Mouse (Mus musculus): Measurements from ENCODE around the gene Gpr146. TPM values are rescaled to one million over a fixed set of nuclear protein-coding genes. Genes with fewer than 3 reads are reported as not detected.

The Gpr146 gene
- polyA plus RNA-seq, 1 experiment from 2014 or later, result 6.6 TPM

DNA sequence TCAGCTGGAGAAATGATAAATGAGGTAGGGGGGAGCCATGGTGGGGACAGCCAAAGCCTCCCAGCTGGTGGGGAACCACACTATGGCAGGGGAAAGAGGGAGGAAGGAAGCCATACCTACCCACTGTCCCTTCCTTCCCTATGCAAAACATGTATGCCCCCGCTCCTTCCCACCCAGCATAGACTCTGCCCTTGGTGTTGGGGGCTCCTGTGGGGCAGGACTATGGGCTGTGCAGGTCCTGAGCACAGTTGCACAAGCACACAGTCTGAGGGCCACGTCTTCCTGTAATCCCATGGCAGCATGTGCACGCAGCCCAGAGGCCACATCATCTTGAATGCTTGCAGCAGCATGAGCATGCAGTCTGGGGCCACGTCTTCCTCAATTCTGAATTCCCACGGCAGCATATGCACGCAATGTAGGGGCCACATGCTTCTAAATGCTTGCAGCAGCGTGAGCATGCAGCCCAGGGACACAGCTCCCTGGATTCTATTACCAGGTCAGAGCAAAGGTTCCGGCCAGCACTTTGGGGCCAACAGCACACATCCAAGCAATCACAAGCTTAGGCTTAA, 26.3 kb downstream of the Gpr146 start:
- WGBS, result 80% methylated on average over 8 of the region's 8 CpGs
- no peak overlapping the region for H3K27ac ChIP-seq (ENCODE audit: low read length)
- H3K4me1 ChIP-seq (replicated peaks; ENCODE audit: control insufficient read depth, insufficient read depth, low read length), result no peaks in the 10 kb centered on the region
- H3K4me2 ChIP-seq (ENCODE audit: low read depth, low read length), result no peak overlapping the region
- ATAC-seq (ENCODE audit: low read depth), result no peak
- no peak overlapping the region for H3K4me3 ChIP-seq (ENCODE audit: low read length)
- no peaks in the 10 kb centered on the region for H3K27me3 ChIP-seq (ENCODE audit: control insufficient read depth, insufficient read depth, low read depth, low read length)
- H3K9me3 ChIP-seq (ENCODE audit: control insufficient read depth, low read length), result no peaks in the 10 kb centered on the region
- H3K9ac ChIP-seq (ENCODE audit: low read length), result no peak overlapping the region
- no peaks in the 10 kb centered on the region for H3K36me3 ChIP-seq (ENCODE audit: control insufficient read depth, insufficient read depth, low read length)

DNA sequence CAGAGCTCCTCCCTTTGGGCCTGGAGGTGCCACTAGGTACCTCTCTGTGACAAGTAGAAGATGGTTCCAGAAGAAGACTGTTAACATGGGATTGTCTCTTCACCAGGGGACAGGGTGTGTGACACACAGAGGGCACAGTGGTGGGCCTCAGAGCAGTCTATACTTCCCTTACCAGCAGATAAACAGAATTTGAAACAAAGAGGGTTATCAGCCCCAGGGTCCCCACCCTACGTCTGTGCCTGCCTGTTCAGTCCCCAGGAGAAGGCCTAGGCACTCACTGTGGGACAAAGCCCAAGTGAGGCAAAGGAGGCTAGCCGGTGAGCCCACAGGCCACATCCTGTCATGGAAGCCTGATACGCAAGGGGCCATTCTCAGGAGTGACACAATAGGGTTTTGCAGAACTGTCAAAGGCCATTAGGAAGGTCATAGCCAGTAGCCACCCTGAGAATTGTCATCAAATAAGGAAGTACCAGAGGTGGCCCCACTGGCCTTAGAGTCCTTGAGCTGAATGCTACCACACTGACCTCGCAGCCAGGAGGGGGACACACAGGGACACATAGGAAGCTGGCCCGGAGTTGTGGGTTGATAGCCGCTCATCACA, 27.4 kb downstream of the Gpr146 start, which contains the start of gene C130050O18Rik:
Gene C130050O18Rik (plus strand): TSS at position 480 of the 601 bp plus-strand sequence.
- H3K9ac ChIP-seq (ENCODE audit: low read length), result no peak within 1 kb of the TSS
- no peak for ATAC-seq (ENCODE audit: low read depth)
- no peaks in the 10 kb centered on the region for H3K27me3 ChIP-seq (ENCODE audit: control insufficient read depth, insufficient read depth, low read depth, low read length)
- no peak within 1 kb of the TSS for H3K27ac ChIP-seq (ENCODE audit: low read length)
- no peak within 1 kb of the TSS for H3K4me3 ChIP-seq (ENCODE audit: low read length)
- no peak within 1 kb of the TSS for H3K4me2 ChIP-seq (ENCODE audit: low read depth, low read length)
- no peaks in the 10 kb centered on the region; the same call in 1 of the 2 replicates for H3K4me1 ChIP-seq (replicated peaks; ENCODE audit: control insufficient read depth, insufficient read depth, low read length)
- H3K36me3 ChIP-seq (ENCODE audit: control insufficient read depth, insufficient read depth, low read length), result no peaks in the 10 kb centered on the region
- WGBS, result 75% methylated on average over 6 of the region's 6 CpGs
- H3K9me3 ChIP-seq (ENCODE audit: control insufficient read depth, low read length), result no peaks in the 10 kb centered on the region

DNA sequence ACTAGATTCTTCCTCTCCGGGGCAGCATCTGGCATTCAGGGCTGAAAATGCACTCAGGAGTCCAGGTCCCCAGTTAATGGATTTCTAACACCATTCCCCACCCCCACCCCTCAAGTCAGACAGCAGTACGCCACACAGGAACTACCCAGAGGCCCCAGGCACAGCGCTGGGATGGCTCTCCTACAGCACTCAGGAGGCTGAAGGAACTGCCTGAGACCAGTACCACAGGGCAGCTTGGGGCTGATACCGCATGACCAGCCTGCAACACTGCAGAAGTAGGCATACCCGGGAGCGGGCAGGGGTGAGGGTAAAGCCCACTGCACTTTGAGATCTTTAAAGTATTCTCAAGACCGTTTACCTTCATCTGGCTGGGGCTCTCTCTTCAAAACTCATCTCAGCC, 28.0 kb downstream of the Gpr146 start:
- Histone ChIP-seq H3K36me3 (ENCODE audit: control insufficient read depth, insufficient read depth, low read length) (no peaks in the 10 kb centered on the region), H3K27ac (ENCODE audit: low read length) (no peak overlapping the region), H3K9me3 (ENCODE audit: control insufficient read depth, low read length) (no peaks in the 10 kb centered on the region), H3K4me2 (ENCODE audit: low read depth, low read length) (no peak overlapping the region), H3K4me3 (ENCODE audit: low read length) (no peak overlapping the region), H3K9ac (ENCODE audit: low read length) (no peak overlapping the region), H3K4me1 (replicated peaks; ENCODE audit: control insufficient read depth, insufficient read depth, low read length) (no peaks in the 10 kb centered on the region; the same call in 1 of the 2 replicates), H3K27me3 (ENCODE audit: control insufficient read depth, insufficient read depth, low read depth, low read length) (no peaks in the 10 kb centered on the region)
- no peak for ATAC-seq (ENCODE audit: low read depth)
- WGBS, result 70% methylated on average over 7 of the region's 7 CpGs

GRCm38 (mm10) chr5:139405953-139406352, 28.5 kb downstream of the Gpr146 start:
- 56% methylated on average over 3 of the region's 3 CpGs for WGBS
- no peak for ATAC-seq (ENCODE audit: low read depth)
- no peaks in the 10 kb centered on the region for H3K27me3 ChIP-seq (ENCODE audit: control insufficient read depth, insufficient read depth, low read depth, low read length)
- no peak overlapping the region for H3K27ac ChIP-seq (ENCODE audit: low read length)
- no peak overlapping the region for H3K4me3 ChIP-seq (ENCODE audit: low read length)
- no peak overlapping the region for H3K9ac ChIP-seq (ENCODE audit: low read length)
- H3K4me2 ChIP-seq (ENCODE audit: low read depth, low read length), result no peak overlapping the region
- no peaks in the 10 kb centered on the region; the same call in 1 of the 2 replicates for H3K4me1 ChIP-seq (replicated peaks; ENCODE audit: control insufficient read depth, insufficient read depth, low read length)
- H3K9me3 ChIP-seq (ENCODE audit: control insufficient read depth, low read length), result no peaks in the 10 kb centered on the region
- H3K36me3 ChIP-seq (ENCODE audit: control insufficient read depth, insufficient read depth, low read length), result no peaks in the 10 kb centered on the region

GRCm38 (mm10) chr5:139407121-139407885, 29.8 kb downstream of the Gpr146 start:
- H3K36me3 ChIP-seq (ENCODE audit: control insufficient read depth, insufficient read depth, low read length), result no peaks in the 10 kb centered on the region
- H3K4me2 ChIP-seq (ENCODE audit: low read depth, low read length), result no peak overlapping the region
- 76% methylated on average over 14 of the region's 14 CpGs for WGBS
- 0 out of 2 replicates have a peak overlapping the region, but pooled peaks have one; percentile 14 for H3K9ac ChIP-seq (ENCODE audit: low read length)
- H3K27ac ChIP-seq (ENCODE audit: low read length), result no peak overlapping the region
- no peaks in the 10 kb centered on the region; the same call in 1 of the 2 replicates for H3K4me1 ChIP-seq (replicated peaks; ENCODE audit: control insufficient read depth, insufficient read depth, low read length)
- ATAC-seq (ENCODE audit: low read depth), result no peak
- H3K27me3 ChIP-seq (ENCODE audit: control insufficient read depth, insufficient read depth, low read depth, low read length), result no peaks in the 10 kb centered on the region
- no peaks in the 10 kb centered on the region for H3K9me3 ChIP-seq (ENCODE audit: control insufficient read depth, low read length)
- H3K4me3 ChIP-seq (ENCODE audit: low read length), result no peak overlapping the region

DNA sequence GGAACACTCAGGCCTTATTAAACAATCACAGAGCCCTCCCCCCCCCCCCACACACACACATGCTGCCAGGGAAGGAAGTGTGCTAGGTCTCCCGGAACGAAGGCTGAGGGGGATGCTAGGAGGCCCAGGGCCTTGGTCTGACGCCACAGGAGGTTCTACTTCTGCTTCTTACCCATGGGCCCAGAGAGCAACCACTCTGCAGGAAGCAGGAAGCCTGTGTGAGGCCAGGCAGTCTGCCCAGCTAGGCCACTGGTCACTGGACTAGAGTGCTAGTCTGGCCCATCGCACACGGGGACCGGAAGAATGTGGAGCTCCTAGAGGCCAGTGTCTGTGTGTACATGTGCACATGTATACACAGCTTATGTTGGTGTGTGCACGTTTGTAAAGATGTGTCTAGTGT, 31.0 kb downstream of the Gpr146 start:
- H3K4me3 ChIP-seq (ENCODE audit: low read length), result no peak overlapping the region
- H3K36me3 ChIP-seq (ENCODE audit: control insufficient read depth, insufficient read depth, low read length), result no peaks in the 10 kb centered on the region
- no peak overlapping the region for H3K9ac ChIP-seq (ENCODE audit: low read length)
- H3K27me3 ChIP-seq (ENCODE audit: control insufficient read depth, insufficient read depth, low read depth, low read length), result no peaks in the 10 kb centered on the region
- no peak overlapping the region for H3K27ac ChIP-seq (ENCODE audit: low read length)
- 71% methylated on average over 7 of the region's 7 CpGs for WGBS
- no peak overlapping the region for H3K4me2 ChIP-seq (ENCODE audit: low read depth, low read length)
- 0 out of 2 replicates have a peak, but pooled peaks have one; percentile 7 for ATAC-seq (ENCODE audit: low read depth)
- H3K9me3 ChIP-seq (ENCODE audit: control insufficient read depth, low read length), result no peaks in the 10 kb centered on the region
- no peaks in the 10 kb centered on the region; the same call in 1 of the 2 replicates for H3K4me1 ChIP-seq (replicated peaks; ENCODE audit: control insufficient read depth, insufficient read depth, low read length)

DNA sequence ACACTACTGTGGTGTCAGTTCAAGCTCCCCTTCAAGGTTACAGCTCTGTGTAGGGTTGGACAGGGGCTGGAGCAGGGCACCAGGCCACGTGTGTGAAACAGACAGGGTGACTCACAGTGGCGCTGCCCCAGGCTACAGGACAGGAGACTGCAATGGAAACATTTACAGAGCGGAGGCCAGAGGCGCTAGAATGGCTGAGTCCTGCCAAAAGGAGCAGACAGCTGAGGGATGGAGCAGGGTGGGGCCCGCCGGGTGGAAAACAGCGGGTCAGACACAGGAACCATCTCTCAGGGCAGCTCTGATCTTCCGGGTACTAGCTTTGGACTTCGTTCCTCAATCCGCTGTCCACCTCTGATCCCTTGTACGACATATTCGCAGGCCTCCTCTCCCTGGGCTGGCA, 31.9 kb downstream of the Gpr146 start:
- Histone ChIP-seq H3K27me3 (ENCODE audit: control insufficient read depth, insufficient read depth, low read depth, low read length) (no peaks in the 10 kb centered on the region), H3K27ac (ENCODE audit: low read length) (0 out of 2 replicates have a peak overlapping the region, but pooled peaks have one; percentile 2), H3K4me3 (ENCODE audit: low read length) (no peak overlapping the region), H3K36me3 (ENCODE audit: control insufficient read depth, insufficient read depth, low read length) (no peaks in the 10 kb centered on the region), H3K4me1 (replicated peaks; ENCODE audit: control insufficient read depth, insufficient read depth, low read length) (no peaks in the 10 kb centered on the region; the same call in 1 of the 2 replicates), H3K9me3 (ENCODE audit: control insufficient read depth, low read length) (no peaks in the 10 kb centered on the region), H3K4me2 (ENCODE audit: low read depth, low read length) (no peak overlapping the region), H3K9ac (ENCODE audit: low read length) (no peak overlapping the region)
- 55% methylated on average over 12 of the region's 12 CpGs for WGBS
- ATAC-seq (ENCODE audit: low read depth), result peak; percentile 73

GRCm38 (mm10) chr5:139410056-139410455, 32.6 kb downstream of the Gpr146 start:
- H3K9ac ChIP-seq (ENCODE audit: low read length), result no peak overlapping the region
- H3K36me3 ChIP-seq (ENCODE audit: control insufficient read depth, insufficient read depth, low read length), result no peaks in the 10 kb centered on the region
- no peaks in the 10 kb centered on the region for H3K27me3 ChIP-seq (ENCODE audit: control insufficient read depth, insufficient read depth, low read depth, low read length)
- ATAC-seq (ENCODE audit: low read depth), result no peak
- no peaks in the 10 kb centered on the region for H3K9me3 ChIP-seq (ENCODE audit: control insufficient read depth, low read length)
- H3K4me2 ChIP-seq (ENCODE audit: low read depth, low read length), result no peak overlapping the region
- no peak overlapping the region for H3K27ac ChIP-seq (ENCODE audit: low read length)
- WGBS, result 80% methylated on average over 4 of the region's 4 CpGs
- no peaks in the 10 kb centered on the region; the same call in 1 of the 2 replicates for H3K4me1 ChIP-seq (replicated peaks; ENCODE audit: control insufficient read depth, insufficient read depth, low read length)
- H3K4me3 ChIP-seq (ENCODE audit: low read length), result no peak overlapping the region

GRCm38 (mm10) chr5:139411117-139411516, 33.6 kb downstream of the Gpr146 start:
- Histone ChIP-seq H3K4me1 (replicated peaks; ENCODE audit: control insufficient read depth, insufficient read depth, low read length) (no peaks in the 10 kb centered on the region; the same call in 1 of the 2 replicates), H3K9ac (ENCODE audit: low read length) (no peak overlapping the region), H3K9me3 (ENCODE audit: control insufficient read depth, low read length) (no peaks in the 10 kb centered on the region), H3K27me3 (ENCODE audit: control insufficient read depth, insufficient read depth, low read depth, low read length) (no peaks in the 10 kb centered on the region), H3K4me2 (ENCODE audit: low read depth, low read length) (no peak overlapping the region), H3K4me3 (ENCODE audit: low read length) (no peak overlapping the region), H3K27ac (ENCODE audit: low read length) (no peak overlapping the region), H3K36me3 (ENCODE audit: control insufficient read depth, insufficient read depth, low read length) (no peaks in the 10 kb centered on the region)
- ATAC-seq (ENCODE audit: low read depth), result no peak
- WGBS, result 90% methylated on average over 6 of the region's 6 CpGs
